Mouse (Mus musculus): ENCODE measurements around the gene 1500009L16Rik.

The 1500009L16Rik gene

DNA sequence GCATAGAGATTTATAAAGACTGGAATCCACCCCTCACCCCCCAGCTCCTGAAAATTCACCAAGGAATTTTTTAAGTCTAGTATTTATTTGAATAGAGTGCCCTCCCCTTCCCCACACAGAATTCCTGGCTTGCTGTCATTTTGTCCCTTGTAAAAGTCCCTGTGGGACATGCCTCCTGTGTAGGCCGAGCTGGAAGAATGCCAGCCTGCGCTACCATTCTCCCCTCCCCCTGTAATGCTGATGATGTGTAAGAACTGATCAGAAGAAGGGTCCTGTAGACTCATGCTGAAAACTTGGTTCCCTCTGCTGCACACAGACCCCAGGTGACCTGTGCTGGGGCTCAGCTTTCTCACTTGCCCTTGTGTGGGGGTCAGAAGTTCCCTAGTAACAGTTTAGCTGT is 37.9 kb downstream of the 1500009L16Rik start:
- no peak for DNase-seq (ENCODE audit: low read depth, low spot score)

DNA sequence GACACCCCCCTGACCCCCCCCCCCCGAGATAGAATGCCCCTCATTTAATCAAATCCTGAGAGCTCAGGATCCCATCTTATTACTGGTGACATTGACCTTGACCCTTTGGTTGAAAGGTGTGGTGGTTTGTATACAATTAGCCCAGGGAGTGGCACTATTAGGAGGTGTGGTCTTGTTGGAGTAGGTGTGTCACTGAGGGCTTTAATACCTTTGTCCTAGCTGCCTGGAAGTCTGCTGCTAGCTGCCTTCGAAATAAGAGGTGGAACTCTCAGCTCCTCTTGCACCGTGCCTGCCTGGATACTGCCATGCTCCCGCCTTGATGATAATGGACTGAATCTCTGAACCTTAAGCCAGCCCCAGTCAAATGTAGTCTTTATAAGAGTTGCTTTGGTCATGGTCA is 41.2 kb downstream of the 1500009L16Rik start:
- no peak for DNase-seq (ENCODE audit: low read depth, low spot score)

DNA sequence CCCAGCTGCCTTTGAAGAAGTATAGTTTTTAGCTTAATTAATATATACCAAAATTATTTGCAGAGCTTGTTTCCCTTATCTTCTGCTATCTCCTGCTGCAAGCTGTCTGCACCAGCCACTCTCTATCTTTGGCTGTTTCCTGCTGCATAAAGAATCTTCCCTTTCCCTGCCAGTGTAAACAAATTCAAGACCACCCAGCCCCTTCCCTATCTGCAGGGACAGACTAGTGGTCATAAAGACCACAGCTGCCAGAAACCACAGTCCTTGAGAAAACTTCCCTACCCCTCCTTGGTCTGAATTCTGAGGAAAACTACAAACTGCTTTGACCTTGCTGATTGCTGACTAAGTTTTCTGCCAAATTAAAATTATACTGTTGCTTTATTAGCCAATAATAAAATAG is 44.2 kb downstream of the 1500009L16Rik start:
- DNase-seq (ENCODE audit: low read depth, low spot score): no peak

DNA sequence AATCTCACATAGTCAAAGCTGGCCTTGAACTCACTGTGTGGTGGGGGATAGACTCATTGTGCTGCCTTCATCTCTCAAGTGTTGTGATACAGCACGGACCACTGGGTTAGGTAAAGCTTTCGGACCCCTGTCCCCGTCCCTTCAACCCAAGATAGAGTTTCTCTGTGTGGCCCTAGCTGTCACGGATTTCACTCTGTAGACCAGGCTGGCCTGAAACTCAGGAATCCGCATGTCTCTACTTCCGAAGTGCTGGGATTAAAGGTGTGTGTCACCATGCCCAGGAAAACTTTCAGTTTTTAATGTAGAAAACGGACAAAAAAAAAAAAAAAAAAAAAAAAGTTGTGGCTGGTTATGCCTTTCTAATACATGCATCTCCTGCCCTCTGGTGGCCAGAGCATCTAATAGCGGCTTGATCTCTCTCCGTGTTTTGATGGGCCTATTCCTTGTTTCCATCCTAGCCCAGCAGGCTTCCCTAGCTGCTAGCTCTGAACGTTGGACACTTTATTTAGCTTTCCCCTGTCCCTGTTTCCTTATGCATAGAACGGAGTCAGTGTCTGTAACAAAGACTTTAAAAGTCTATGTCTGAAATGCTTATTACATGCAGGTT is 53.7 kb downstream of the 1500009L16Rik start:
- DNase-seq (ENCODE audit: low read depth, low spot score): peak; percentile 30

DNA sequence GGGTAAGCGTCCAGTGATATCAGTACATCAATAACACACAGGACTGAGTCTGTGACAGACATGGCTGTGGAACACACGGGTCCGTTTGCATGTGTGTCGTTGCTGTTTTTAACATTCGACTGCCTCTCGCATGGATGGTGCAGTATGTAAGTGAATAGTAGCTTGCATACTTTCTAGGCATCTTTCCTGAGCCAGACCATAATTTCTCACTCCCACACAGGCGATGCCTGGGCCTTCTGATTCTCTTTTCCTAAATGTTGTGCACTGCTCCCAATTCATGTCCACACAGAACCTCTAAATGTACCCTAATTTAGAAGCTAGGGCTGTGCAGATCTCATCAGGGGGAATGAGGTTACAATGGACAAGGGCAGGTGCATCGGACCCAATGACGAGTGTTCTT is 54.6 kb downstream of the 1500009L16Rik start:
- no peak for DNase-seq (ENCODE audit: low read depth, low spot score)

DNA sequence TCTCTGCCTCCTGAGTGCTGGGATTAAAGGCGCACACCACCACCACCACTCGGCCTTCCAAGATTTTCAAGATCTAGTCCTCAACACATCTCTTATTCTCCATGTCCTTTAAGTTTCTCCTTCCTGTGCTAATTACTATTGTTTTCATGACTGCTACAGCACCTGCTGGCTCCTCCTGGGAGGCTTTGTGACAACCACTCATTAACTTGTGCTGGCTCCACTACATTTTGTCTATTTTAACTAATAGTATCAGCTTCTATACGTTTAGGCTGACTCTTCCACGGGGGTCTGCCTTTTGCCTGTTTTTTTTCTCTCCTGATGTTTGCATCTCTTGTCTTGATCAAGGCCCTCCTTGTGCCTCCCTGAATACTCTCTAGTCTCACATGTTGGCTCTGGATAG is 59.2 kb downstream of the 1500009L16Rik start:
- DNase-seq (ENCODE audit: low read depth, low spot score): no peak

DNA sequence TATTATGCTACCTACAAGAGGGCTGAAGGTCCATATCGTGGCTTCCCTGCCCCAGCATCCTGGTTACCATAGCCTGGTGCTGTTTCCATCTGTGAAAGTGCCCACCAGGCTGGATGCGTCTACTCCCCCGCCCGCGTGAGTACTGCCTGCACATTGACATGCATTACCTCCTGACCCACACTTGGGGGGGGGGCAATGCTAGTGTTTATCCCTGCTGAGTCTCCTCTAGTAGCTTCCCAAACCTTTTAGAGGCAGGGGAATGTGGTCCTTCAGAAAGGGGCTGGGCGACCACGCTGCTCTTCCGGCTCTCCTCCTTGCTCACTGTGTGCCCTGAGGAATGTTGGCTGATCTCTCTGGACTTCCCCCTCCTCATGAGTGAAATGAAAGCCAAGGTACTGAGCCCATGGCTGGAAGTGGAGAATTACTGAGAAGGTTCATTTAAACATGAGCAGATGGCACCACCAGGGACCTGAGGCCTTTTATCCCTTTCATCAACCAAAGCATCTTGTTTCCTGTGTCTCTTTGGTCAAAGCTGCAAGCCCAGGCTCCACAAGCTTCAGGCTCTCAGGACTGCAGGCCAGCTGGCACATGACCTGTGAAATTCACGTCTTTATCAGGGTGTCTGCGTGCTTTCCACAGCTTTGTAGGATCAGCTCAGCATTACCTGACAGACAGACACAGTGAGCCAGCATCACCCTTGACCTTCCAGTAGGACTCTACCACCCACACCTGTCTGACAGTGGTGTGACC is 59.9 kb downstream of the 1500009L16Rik start:
- no peak for DNase-seq (ENCODE audit: low read depth, low spot score)

DNA sequence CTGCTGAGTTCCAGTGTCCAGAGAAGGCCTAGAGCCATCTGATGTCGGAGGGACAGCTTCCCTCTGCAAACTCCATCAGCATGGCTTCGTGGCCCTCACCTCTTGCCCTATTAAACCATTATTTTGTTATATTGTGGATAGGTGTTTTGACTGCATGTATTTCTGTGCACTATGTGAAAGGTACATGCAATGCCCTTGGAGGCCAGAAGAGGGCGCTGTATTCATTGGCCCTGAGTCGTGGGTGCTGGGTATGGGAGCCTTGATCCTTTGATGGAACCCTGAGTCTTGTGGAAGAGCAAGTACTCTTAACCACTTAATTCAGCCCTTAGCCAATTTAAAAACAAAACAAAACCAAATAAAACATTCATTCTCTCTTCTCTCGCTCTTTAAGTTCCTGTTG is 62.3 kb downstream of the 1500009L16Rik start:
- no peak for DNase-seq (ENCODE audit: low read depth, low spot score)

DNA sequence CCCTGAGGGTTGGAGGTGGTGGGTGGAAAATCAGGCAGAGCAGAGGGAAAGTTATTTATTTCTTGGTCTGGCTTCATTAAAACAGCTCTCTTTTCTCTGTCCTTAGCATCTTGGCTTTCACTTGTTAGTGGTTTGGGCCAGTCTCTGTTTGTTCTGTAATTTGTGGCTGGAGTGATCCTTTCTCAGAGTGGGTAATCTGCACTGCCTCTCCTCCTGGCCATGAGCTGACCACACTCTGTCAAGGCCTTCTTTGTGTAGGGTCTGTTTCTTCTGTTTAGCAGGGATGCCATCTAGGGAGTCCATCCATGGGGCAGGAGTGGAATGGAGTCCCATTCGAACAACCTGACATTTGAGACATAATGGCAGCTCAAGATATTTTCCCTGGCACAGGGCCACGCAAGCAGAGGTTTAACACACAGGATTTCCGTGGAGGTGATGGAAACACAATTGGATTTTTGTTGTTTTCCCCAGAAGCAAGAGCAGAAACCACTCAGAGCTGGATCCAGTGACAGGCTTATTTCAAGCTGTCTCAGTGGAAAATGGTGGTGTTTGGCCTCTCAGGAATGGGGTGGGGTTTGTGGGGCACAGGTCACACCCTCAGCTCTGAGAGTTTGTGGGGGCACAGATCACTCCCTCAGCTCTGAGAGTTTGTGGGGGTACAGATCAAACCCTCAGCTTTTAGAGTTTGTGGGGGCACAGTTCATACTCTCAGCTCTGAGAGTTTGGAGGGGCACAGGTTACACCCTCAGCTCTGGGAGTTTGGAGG is 63.1 kb downstream of the 1500009L16Rik start:
- DNase-seq (ENCODE audit: low read depth, low spot score): no peak

DNA sequence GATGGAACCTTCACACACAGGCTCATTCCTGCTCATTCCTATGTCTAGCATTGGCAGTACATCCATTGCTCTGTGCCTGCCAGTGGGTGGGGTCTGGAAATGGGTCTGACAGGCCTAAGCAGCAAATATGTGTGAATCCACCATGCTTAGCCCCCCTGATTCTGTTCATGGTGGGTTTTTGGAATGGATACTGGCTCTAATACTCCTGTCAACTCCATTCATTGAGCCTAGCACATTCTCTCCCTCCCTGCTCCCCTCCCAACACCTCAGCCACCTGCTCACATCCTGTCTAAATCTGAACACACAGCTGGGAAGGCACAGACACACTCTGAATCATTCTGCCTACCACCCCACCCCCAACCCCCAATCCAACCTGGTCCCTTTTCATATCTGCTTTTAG is 72.4 kb downstream of the 1500009L16Rik start:
- DNase-seq (ENCODE audit: low read depth, low spot score): no peak

DNA sequence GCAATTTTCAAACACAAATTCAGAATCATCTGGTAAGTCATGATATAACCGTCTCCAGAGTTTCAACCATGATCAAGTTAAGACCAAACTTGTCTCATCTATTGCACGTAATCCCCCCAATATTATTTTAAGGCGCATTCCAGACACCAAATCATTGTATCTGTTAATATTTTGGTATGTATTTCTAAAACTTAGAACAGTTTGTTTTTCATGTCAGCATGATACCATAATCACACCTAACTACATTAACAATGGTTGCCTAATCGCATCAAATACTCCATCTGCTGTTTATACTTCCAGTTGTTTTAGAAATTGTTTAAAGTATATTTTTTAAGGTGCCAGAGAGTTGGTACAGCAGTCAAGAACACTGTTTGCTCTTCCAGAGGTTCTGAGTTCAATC is 72.8 kb downstream of the 1500009L16Rik start:
- DNase-seq (ENCODE audit: low read depth, low spot score): no peak

DNA sequence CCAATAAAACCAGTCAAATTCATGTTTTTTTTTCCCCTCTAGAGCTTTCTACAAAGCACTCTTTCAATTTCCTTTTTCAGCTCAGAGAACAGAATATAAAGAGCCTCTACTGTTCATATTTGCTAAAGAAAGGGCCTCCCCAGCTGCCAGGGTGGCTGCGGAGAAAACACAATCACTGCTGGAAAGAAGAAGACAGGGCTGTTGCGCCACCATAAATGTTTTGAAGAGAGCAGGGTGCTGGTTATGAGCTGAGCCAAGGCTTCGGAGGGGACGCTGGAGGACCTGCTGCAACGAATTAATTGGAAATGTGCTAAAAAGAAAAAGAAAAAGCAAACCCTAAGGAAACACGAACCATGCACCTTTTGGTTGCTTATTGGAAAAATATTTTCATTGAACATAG is 81.4 kb downstream of the 1500009L16Rik start:
- DNase-seq (ENCODE audit: low read depth, low spot score): no peak

DNA sequence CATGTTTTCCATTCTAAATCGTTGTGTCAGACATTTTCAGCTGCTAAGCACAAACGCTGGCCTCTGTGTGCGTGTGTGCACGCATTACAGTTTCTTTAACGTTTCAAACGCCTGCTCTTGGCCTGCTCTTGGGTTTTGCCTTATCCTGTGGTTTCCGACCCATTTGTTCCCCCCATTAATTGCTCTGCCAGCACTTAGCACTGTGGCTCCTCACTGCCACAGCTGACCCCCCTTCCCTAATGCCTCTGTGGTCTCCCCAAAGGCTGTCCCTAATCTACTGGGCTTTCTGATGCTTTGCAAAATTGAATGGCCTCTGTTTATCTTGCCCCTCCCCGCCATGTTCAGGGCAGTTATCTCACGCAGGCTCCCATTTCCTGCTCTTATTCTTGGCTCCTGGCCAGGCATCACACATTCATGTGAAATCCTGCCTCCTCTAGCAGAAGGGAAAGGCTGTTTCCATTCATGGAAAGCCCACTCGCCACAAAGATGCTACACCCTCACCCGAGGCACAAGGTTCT is 82.6 kb downstream of the 1500009L16Rik start:
- DNase-seq (ENCODE audit: low read depth, low spot score): no peak

DNA sequence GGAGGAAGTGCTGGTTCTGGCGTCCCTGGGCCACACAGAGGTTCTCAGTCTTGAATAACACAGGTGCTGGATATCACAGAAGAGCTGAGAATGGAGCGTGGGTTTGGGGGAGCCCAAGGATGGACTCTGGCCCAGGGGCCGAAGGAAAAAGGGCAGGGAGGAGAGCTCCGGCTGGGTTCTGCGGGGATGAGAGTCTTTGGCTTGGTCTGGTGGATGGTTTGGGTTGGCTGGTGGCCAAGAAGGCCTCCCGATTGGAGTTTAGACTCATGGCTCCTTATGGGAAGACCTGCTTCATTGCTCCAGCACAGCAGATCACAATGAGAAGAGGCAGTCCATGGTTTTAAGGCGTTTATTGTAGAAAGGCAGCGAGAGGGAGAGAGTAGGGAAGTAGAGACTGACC is 84.6 kb downstream of the 1500009L16Rik start:
- no peak for DNase-seq (ENCODE audit: low read depth, low spot score)
